Mouse (Mus musculus) forebrain, embryonic 16.5 days (tissue): ENCODE data around the gene Elovl7. TPM values are rescaled to one million over a fixed set of nuclear protein-coding genes. Genes with fewer than 3 reads are reported as not detected.

Experiments used
- ATAC-seq: fragments of 200-750 bp; cut with Nextera tagmentation; 2 replicates; pipeline ENCODE4 v1.8.0; 2017; ENCODE audit warnings: mild to moderate bottlenecking, moderate library complexity
- H3K27ac ChIP-seq: fragments of 300-500 bp; sonication (generic); 2 replicates; pipeline ENCODE4 v1.5.1; 2014; ENCODE audit warnings: low read length, control low read depth
- H3K27me3 ChIP-seq: fragments of 300-500 bp; sonication (generic); replicated peaks from 2 replicates; pipeline ENCODE4 v1.6.1; 2014; ENCODE audit warnings: low read length; ENCODE audit not compliant: control insufficient read depth, insufficient read depth
- H3K36me3 ChIP-seq: fragments of 300-500 bp; sonication (generic); 2 replicates; pipeline ENCODE4 v1.6.1; 2014; ENCODE audit not compliant: control insufficient read depth, insufficient read depth
- H3K4me1 ChIP-seq: fragments of 300-500 bp; sonication (generic); replicated peaks from 2 replicates; pipeline ENCODE4 v1.6.1; 2014; ENCODE audit warnings: low read length; ENCODE audit not compliant: control insufficient read depth, insufficient read depth
- H3K4me2 ChIP-seq: fragments of 300-500 bp; sonication (generic); 2 replicates; pipeline ENCODE4 v1.6.1; 2014; ENCODE audit warnings: mild to moderate bottlenecking, low read length, control low read depth
- H3K4me3 ChIP-seq: fragments of 300-500 bp; sonication (generic); replicated peaks from 2 replicates; pipeline ENCODE4 v1.5.1; 2014; ENCODE audit warnings: mild to moderate bottlenecking, low read length, control low read depth
- H3K9ac ChIP-seq: fragments of 300-500 bp; sonication (generic); replicated peaks from 2 replicates; pipeline ENCODE4 v1.6.1; 2014; ENCODE audit warnings: low read depth, low read length, control low read depth
- H3K9me3 ChIP-seq: fragments of 300-500 bp; sonication (generic); 2 replicates; pipeline ENCODE4 v1.6.1; 2016; ENCODE audit warnings: low read length; ENCODE audit not compliant: control insufficient read depth
- WGBS: fragments of 180-500 bp; shearing (Covaris S2); extraction: QIAGEN DNeasy Blood & Tissue Kit; methylation state at CpG from one replicate; pipeline ENCODE4 v1.1.7; 2014; 5-methylcytosine and 5-hydroxymethylcytosine counted together
- polyA plus RNA-seq: library from polyadenylated mRNA; unstranded; fragments of >200 nt; fragmentation: Nextera tagmentation; extraction: Ambion mirVana; gene quantifications from 2 replicates; pipeline ENCODE4 v1.2.1, GENCODE M21; 2015

Elovl7 gene
- polyA plus RNA-seq, 1 experiment from 2014 or later, result 1.8 TPM

DNA sequence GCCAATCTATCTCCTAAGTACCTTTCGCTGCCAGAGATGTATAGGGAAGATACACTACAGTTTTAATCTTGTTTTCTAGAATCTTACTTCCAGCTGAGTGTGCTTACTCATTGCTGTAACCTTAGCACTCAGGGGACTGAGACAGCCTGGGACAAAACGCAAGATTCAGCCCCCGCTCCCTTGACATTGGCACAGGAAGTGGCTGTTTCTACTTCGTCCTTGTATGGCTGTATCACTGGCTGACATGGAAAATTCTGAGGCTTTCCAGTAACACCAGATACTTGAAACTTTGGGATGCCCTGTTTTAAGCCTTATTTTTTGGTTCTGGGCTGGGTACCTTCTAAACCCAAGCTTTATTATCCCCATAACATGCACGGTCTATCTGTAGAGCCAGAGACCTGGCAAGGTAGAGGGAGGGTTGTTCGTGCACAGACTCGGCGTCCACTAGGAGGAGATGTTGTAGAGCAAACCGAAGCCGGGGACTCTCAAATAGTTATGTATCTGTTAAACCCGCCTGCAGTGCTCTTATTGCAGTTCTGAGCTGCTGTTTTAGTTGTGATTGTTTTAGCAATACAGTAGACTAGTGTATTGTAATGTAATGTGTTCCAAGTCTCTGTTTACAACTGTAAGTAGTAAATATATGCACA, 23.0 kb upstream of the Elovl7 start:
- H3K36me3 ChIP-seq, result peaks cover 7% of the 10 kb centered on the region; the same call in 1 of the 2 replicates
- no peaks in the 10 kb centered on the region for H3K9me3 ChIP-seq
- H3K27ac ChIP-seq, result no peak overlapping the region
- no peak overlapping the region for H3K4me3 ChIP-seq
- H3K4me1 ChIP-seq, result no peaks in the 10 kb centered on the region
- peak; percentile 79 for ATAC-seq
- H3K4me2 ChIP-seq, result no peak overlapping the region
- 59% methylated on average over 11 of the region's 11 CpGs for WGBS
- no peaks in the 10 kb centered on the region for H3K27me3 ChIP-seq
- H3K9ac ChIP-seq, result no peak overlapping the region

GRCm38 (mm10) chr13:108195474-108195873, 18.7 kb upstream of the Elovl7 start:
- H3K9ac ChIP-seq, result no peak overlapping the region
- H3K4me2 ChIP-seq, result no peak overlapping the region
- peaks cover 4% of the 10 kb centered on the region; the same call in 1 of the 2 replicates for H3K36me3 ChIP-seq
- H3K9me3 ChIP-seq, result no peaks in the 10 kb centered on the region
- H3K4me3 ChIP-seq, result no peak overlapping the region
- H3K4me1 ChIP-seq, result no peaks in the 10 kb centered on the region
- H3K27ac ChIP-seq, result no peak overlapping the region
- WGBS, result 91% methylated on average over 6 of the region's 6 CpGs
- ATAC-seq, result no peak
- H3K27me3 ChIP-seq, result no peaks in the 10 kb centered on the region

- Histone ChIP-seq H3K27ac (no peak overlapping the region), H3K4me1 (no peaks in the 10 kb centered on the region), H3K4me2 (no peak overlapping the region), H3K36me3 (no peaks in the 10 kb centered on the region), H3K9me3 (no peaks in the 10 kb centered on the region), H3K9ac (no peak overlapping the region), H3K4me3 (no peak overlapping the region), H3K27me3 (no peaks in the 10 kb centered on the region)
- 89% methylated on average over 3 of the region's 3 CpGs for WGBS
- no peak for ATAC-seq
These were observed 9.3 kb upstream of the Elovl7 start for GRCm38 (mm10) chr13:108204857-108205256.

DNA sequence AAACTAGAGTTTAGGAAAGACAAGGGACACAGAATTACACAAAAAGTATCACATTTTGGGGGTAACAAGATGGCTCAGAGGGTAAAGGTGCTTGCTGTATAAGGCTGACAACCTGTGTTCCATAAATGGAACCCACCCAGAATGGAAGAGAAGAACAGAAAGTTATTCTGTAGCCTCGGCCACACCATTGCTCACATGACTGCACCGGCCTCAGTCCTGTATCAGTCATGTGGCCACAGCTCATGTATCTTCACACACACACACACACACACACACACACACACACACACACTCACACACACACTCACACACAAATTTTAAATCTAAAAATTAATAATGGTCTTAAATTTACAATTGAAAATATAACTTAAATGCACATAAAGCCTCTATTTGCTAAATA, 6.8 kb upstream of the Elovl7 start:
- Histone ChIP-seq H3K4me3 (no peak overlapping the region), H3K36me3 (no peaks in the 10 kb centered on the region), H3K9me3 (no peaks in the 10 kb centered on the region), H3K27ac (no peak overlapping the region), H3K27me3 (no peaks in the 10 kb centered on the region), H3K9ac (no peak overlapping the region), H3K4me1 (no peaks in the 10 kb centered on the region), H3K4me2 (no peak overlapping the region)
- ATAC-seq, result no peak
- 83% methylated on average over 2 of the region's 2 CpGs for WGBS

DNA sequence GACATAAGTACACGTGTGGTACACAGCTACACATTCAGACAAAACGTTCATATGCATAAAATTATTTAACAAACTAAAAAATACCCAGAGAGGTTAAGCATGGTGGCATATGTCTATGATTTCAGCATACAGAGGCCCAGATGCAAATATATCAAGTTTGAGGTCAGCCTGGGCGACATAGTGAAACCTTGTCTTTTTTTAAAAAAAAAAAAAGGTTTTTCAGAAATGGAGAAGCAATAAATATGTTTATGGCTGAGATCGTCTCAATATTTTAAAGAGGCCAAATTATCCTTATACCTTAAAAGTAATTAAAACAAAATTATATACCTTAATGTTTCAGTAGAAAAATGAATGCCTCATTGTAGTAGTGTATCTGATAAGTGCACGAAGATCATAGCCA, 6.1 kb upstream of the Elovl7 start:
- H3K27me3 ChIP-seq, result 0 out of 2 replicates have a peak, but pooled peaks cover under 1% of the 10 kb centered on the region
- no peak overlapping the region for H3K4me2 ChIP-seq
- H3K4me1 ChIP-seq, result no peaks in the 10 kb centered on the region
- H3K9ac ChIP-seq, result no peak overlapping the region
- no peaks in the 10 kb centered on the region for H3K36me3 ChIP-seq
- no peak overlapping the region for H3K27ac ChIP-seq
- 71% methylated on average over 5 of the region's 5 CpGs for WGBS
- no peak overlapping the region for H3K4me3 ChIP-seq
- no peak for ATAC-seq
- H3K9me3 ChIP-seq, result no peaks in the 10 kb centered on the region

- Histone ChIP-seq H3K9ac (no peak overlapping the region), H3K4me1 (peaks cover 10% of the 10 kb centered on the region), H3K36me3 (no peaks in the 10 kb centered on the region), H3K4me2 (no peak overlapping the region), H3K4me3 (no peak overlapping the region), H3K27me3 (0 out of 2 replicates have a peak, but pooled peaks cover 4% of the 10 kb centered on the region), H3K9me3 (no peaks in the 10 kb centered on the region), H3K27ac (no peak overlapping the region)
- ATAC-seq, result no peak
- 92% methylated on average over 8 of the region's 8 CpGs for WGBS
These were observed 3.2 kb upstream of the Elovl7 start for GRCm38 (mm10) chr13:108210960-108211359.

DNA sequence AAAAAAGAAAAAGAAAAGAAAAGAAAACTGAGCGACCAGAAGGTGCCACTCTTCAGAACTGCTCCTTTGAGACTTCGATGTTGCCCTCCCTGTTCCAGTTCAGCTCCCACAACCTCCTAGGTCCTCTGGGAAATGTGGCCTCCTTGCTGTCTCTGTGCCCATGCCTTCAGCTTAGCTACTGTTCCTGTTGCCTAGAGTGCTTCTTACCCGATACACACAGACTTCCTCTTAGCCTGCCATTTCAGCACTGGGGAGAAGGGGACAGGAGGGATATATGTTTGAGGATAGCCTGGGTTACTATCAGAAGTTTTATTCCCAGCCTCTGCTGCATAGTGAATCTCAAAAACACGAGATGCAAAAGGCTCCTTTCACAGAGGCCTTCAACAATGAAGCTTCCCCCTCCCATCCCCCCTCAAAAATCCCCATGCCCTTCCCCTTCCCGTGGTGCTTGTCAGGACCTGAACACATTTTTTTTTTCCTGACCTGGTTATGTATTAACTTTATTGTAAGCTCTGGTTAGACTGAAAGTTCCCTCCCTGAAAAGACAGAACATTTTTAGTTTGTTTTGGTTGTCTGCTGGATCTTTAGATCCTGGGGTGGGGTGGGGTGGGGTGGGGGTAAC, 1.7 kb upstream of the Elovl7 start:
- no peak overlapping the region for H3K4me3 ChIP-seq
- no peaks in the 10 kb centered on the region for H3K36me3 ChIP-seq
- no peak overlapping the region for H3K9ac ChIP-seq
- H3K27me3 ChIP-seq, result 0 out of 2 replicates have a peak, but pooled peaks cover 8% of the 10 kb centered on the region
- no peaks in the 10 kb centered on the region for H3K9me3 ChIP-seq
- no peak overlapping the region for H3K4me2 ChIP-seq
- H3K27ac ChIP-seq, result no peak overlapping the region
- WGBS, result 47% methylated on average over 5 of the region's 5 CpGs
- peaks cover 10% of the 10 kb centered on the region for H3K4me1 ChIP-seq
- no peak for ATAC-seq

DNA sequence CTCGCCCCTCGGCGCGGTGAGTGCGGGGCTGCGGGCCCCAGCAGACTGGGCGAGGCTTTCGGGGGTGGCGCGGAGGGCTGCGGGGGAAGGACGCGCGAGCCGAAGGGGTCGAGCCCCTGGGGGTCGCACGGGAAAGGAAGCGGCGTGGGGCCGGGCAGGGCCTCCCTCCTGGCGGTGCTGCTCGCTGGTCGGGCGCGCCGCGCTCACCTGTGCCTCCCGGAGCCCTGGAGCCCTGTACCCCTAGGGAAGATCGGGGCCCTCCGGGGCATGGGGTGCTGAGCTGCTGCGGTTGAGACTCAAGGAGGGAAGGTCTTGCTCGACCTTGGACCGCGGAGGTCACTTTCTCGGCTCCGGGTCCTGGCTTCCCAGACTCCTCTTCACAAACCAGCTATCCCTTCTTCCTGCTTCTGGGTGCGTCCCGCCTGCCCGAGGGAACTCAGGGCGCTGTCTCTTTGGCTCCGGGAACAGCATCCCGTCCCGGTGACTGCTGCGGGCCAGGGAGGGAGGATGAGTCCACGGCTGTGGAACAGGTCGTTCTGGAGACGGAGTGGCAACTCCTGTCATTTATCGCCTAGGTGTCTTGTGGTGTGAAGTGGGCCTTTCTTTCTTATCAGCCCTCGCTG, 392 bp downstream of the Elovl7 start:
- peaks cover 10% of the 10 kb centered on the region for H3K4me1 ChIP-seq
- ATAC-seq, result peak; percentile 61
- no peaks in the 10 kb centered on the region for H3K36me3 ChIP-seq
- WGBS, result under 1% methylated on average over 46 of the region's 50 CpGs
- H3K9me3 ChIP-seq, result no peaks in the 10 kb centered on the region
- H3K4me3 ChIP-seq, result peak overlapping the region; percentile 78
- no peak overlapping the region for H3K27ac ChIP-seq
- peak overlapping the region; percentile 100 for H3K4me2 ChIP-seq
- 0 out of 2 replicates have a peak, but pooled peaks cover 8% of the 10 kb centered on the region for H3K27me3 ChIP-seq
- H3K9ac ChIP-seq, result peak overlapping the region; percentile 79

- peak overlapping the region; percentile 78 for H3K4me3 ChIP-seq
- H3K27me3 ChIP-seq, result 0 out of 2 replicates have a peak, but pooled peaks cover 8% of the 10 kb centered on the region
- H3K36me3 ChIP-seq, result no peaks in the 10 kb centered on the region
- peak overlapping the region; percentile 79; the same call in 1 of the 2 replicates for H3K9ac ChIP-seq
- WGBS, result 3% methylated on average over 12 of the region's 12 CpGs
- no peak overlapping the region for H3K27ac ChIP-seq
- H3K4me1 ChIP-seq, result peaks cover 10% of the 10 kb centered on the region
- peak overlapping the region; percentile 100 for H3K4me2 ChIP-seq
- ATAC-seq, result no peak
- no peaks in the 10 kb centered on the region for H3K9me3 ChIP-seq
These were observed 1.1 kb downstream of the Elovl7 start for GRCm38 (mm10) chr13:108215231-108215780.
